Comparison of ENCODE assay signal across 8 mouse cellular contexts in genomic region chr8:11382059-11382810, GRCm38 (mm10).
A peak's percentile ranks its signal among the peaks of the same experiment; 100 is the strongest.
DNase-seq lines count a peak whose midpoint lies in the region; ATAC-seq lines count a peak whose summit lies in the region.

No protein-coding gene starts in this region.

- no peak overlapping the region for H3K4me2 ChIP-seq in forebrain, embryonic 16.5 days (ENCODE audit: low read length)
- no peak overlapping the region for H3K4me2 ChIP-seq in midbrain, embryonic 16.5 days (ENCODE audit: low read length)

- H3K4me3 ChIP-seq in forebrain, embryonic 16.5 days (replicated peaks; ENCODE audit: low read length), result no peak overlapping the region
- H3K4me3 ChIP-seq in midbrain, embryonic 16.5 days (ENCODE audit: low read depth, low read length), result no peak overlapping the region

- no peak overlapping the region for H3K27ac ChIP-seq in forebrain, embryonic 16.5 days (ENCODE audit: low read length)
- no peak overlapping the region; the same call in 1 of the 2 replicates for H3K27ac ChIP-seq in midbrain, embryonic 16.5 days (ENCODE audit: low read length)

- H3K27me3 ChIP-seq in forebrain, embryonic 16.5 days (replicated peaks; ENCODE audit: control insufficient read depth, insufficient read depth, low read length), result no peaks in the 10 kb centered on the region
- H3K27me3 ChIP-seq in midbrain, embryonic 16.5 days (ENCODE audit: control insufficient read depth, insufficient read depth, low read depth, low read length), result no peaks in the 10 kb centered on the region

- 21% methylated on average over 19 of the region's 19 CpGs for WGBS in forebrain, embryonic 16.5 days
- 27% methylated on average over 19 of the region's 19 CpGs for WGBS in midbrain, embryonic 16.5 days

- no peaks in the 10 kb centered on the region for H3K9me3 ChIP-seq in forebrain, embryonic 16.5 days (ENCODE audit: control insufficient read depth, low read length)
- no peaks in the 10 kb centered on the region for H3K9me3 ChIP-seq in midbrain, embryonic 16.5 days (replicated peaks; ENCODE audit: control insufficient read depth, low read length, poor library complexity, severe bottlenecking)

- peak; percentile 64 for ATAC-seq in forebrain, embryonic 16.5 days
- ATAC-seq in midbrain, embryonic 16.5 days, result peak; percentile 67
- no peak for ATAC-seq in granulocyte monocyte progenitor cell, adult 5-6 weeks (replicated peaks; ENCODE audit: poor library complexity, severe bottlenecking)

- no peak overlapping the region for H3K9ac ChIP-seq in forebrain, embryonic 16.5 days (replicated peaks; ENCODE audit: low read depth, low read length)
- no peak overlapping the region for H3K9ac ChIP-seq in midbrain, embryonic 16.5 days (ENCODE audit: low read depth, low read length)

- no peaks in the 10 kb centered on the region for H3K36me3 ChIP-seq in forebrain, embryonic 16.5 days (ENCODE audit: control insufficient read depth, insufficient read depth)
- H3K36me3 ChIP-seq in midbrain, embryonic 16.5 days (ENCODE audit: control insufficient read depth, insufficient read depth, low read length), result no peaks in the 10 kb centered on the region

- peak; percentile 46 for DNase-seq in 416B (ENCODE audit: low read depth)
- DNase-seq in adrenal gland, postnatal 25 days, result peak; percentile 74
- DNase-seq in heart, postnatal 14 days, result peak; percentile 73 to 76
- peak; percentile 72 to 75 for DNase-seq in layer of hippocampus, postnatal 14 days (ENCODE audit: low spot score in 2 of 2)
- peak; percentile 25 to 63 for DNase-seq in urinary bladder, postnatal 36 days (ENCODE audit: low spot score in 2 of 2)

- intact Hi-C loops in heart, postnatal 14 days (cut with DNase I), result no loop called here

- peaks cover 11% of the 10 kb centered on the region for H3K4me1 ChIP-seq in forebrain, embryonic 16.5 days (replicated peaks; ENCODE audit: control insufficient read depth, insufficient read depth, low read length)
- peaks cover 8% of the 10 kb centered on the region for H3K4me1 ChIP-seq in midbrain, embryonic 16.5 days (ENCODE audit: control insufficient read depth, insufficient read depth, low read length)
